Mouse (Mus musculus) heart, embryonic 12.5 days (tissue): Measurements from ENCODE around the gene Klhl26. TPM values are rescaled to one million over a fixed set of nuclear protein-coding genes. Genes with fewer than 3 reads are reported as not detected.
A peak's percentile ranks its signal among the peaks of the same experiment; 100 is the strongest.

Source experiments
- ATAC-seq: fragments of 200-750 bp; cut with Nextera tagmentation; 2 replicates; pipeline ENCODE4 v1.8.0; 2017; ENCODE audit warnings: moderate TSS enrichment, moderate library complexity; ENCODE audit not compliant: insufficient number of reproducible peaks, low FRiP score
- H3K27ac ChIP-seq: fragments of 300-500 bp; sonication (generic); 2 replicates; pipeline ENCODE4 v1.5.1; 2016; ENCODE audit warnings: mild to moderate bottlenecking, moderate library complexity; ENCODE audit not compliant: poor library complexity, severe bottlenecking
- H3K27me3 ChIP-seq: fragments of 300-500 bp; sonication (generic); replicated peaks from 2 replicates; pipeline ENCODE4 v1.6.1; 2016; ENCODE audit warnings: mild to moderate bottlenecking, moderate library complexity
- H3K36me3 ChIP-seq: fragments of 300-500 bp; sonication (generic); 2 replicates; pipeline ENCODE4 v1.6.1; 2016; ENCODE audit warnings: mild to moderate bottlenecking, moderate library complexity
- H3K4me1 ChIP-seq: fragments of 300-500 bp; sonication (generic); replicated peaks from 2 replicates; pipeline ENCODE4 v1.6.1; 2016; ENCODE audit warnings: mild to moderate bottlenecking
- H3K4me2 ChIP-seq: fragments of 300-500 bp; sonication (generic); 2 replicates; pipeline ENCODE4 v1.6.1; 2016; ENCODE audit warnings: mild to moderate bottlenecking, moderate library complexity
- H3K4me3 ChIP-seq: fragments of 300-500 bp; sonication (generic); 2 replicates; pipeline ENCODE4 v1.5.1; 2016; ENCODE audit warnings: mild to moderate bottlenecking
- H3K9ac ChIP-seq: fragments of 300-500 bp; sonication (generic); 2 replicates; pipeline ENCODE4 v1.6.1; 2016; ENCODE audit warnings: mild to moderate bottlenecking, moderate library complexity
- H3K9me3 ChIP-seq: fragments of 300-500 bp; sonication (generic); replicated peaks from 2 replicates; pipeline ENCODE4 v1.6.1; 2016; ENCODE audit warnings: mild to moderate bottlenecking, moderate library complexity
- WGBS: fragments of 180-500 bp; shearing (Covaris S2); methylation state at CpG from one replicate; pipeline ENCODE4 v1.1.7; 2016; 5-methylcytosine and 5-hydroxymethylcytosine counted together
- polyA plus RNA-seq: library from polyadenylated mRNA; unstranded; fragments of >200 nt; fragmentation: Nextera tagmentation; extraction: Ambion mirVana; gene quantifications from 2 replicates; pipeline ENCODE4 v1.2.1, GENCODE M21; 2016

The Klhl26 gene
- polyA plus RNA-seq, 1 experiment from 2014 or later = 12.6 TPM

DNA sequence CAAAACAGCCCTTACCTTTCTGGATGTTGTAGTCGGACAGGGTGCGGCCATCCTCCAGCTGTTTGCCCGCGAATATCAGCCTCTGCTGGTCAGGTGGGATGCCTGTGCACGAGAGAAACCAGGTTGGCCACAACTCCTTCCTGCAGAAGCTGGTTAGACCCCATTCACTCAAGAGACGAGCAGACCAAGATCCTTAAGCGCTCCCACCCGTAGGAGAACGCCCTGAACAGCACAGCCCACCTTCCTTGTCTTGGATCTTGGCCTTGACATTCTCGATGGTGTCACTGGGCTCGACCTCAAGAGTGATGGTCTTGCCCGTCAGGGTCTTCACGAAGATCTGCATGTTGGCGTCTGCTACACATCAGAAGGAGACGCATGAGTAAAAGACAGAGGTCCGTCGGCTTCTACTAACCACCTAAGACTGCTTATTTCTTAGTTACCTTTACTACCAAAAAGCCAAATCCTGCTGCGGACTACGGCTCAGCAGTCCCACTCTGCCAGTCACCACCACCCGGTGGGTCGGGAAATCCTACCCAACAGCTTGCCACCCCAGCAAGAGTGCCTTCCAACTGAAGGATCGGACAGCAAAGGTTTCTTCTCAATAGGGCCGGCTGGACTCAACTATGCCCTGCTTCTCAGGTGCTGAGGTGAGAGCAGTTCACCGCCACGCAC, 32.6 kb upstream of the Klhl26 start:
- Histone ChIP-seq H3K4me1 (peaks cover 38% of the 10 kb centered on the region), H3K27ac (peak overlapping the region; percentile 97), H3K4me2 (peak overlapping the region; percentile 83), H3K9me3 (no peaks in the 10 kb centered on the region), H3K4me3 (peak overlapping the region; percentile 85), H3K36me3 (peaks cover 42% of the 10 kb centered on the region), H3K9ac (peak overlapping the region; percentile 98), H3K27me3 (no peaks in the 10 kb centered on the region)
- ATAC-seq = no peak
- 9% methylated on average over 25 of the region's 25 CpGs for WGBS

DNA sequence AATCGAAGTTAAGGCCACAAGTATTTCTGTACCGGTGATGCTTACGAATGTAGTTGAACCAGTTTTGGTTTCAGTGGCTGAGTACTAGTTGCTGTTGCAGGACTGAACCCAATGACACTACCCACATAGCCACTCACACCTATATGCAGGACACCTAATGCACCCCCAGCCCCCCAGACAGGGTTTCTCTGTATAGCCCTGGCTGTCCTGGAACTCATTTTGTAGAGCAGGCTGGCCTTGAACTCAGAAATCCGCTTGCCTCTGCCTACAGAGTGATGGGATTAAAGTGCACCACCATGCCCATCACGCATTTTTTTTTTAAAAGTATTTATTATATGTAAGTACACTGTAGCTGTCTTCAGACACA, 30.2 kb upstream of the Klhl26 start:
- no peak for ATAC-seq
- H3K27ac ChIP-seq = peak overlapping the region; percentile 31; the same call in 1 of the 2 replicates
- H3K27me3 ChIP-seq = peaks cover 22% of the 10 kb centered on the region
- peaks cover 22% of the 10 kb centered on the region for H3K36me3 ChIP-seq
- H3K9me3 ChIP-seq = no peaks in the 10 kb centered on the region
- 0 out of 2 replicates have a peak overlapping the region, but pooled peaks have one; percentile 74 for H3K4me3 ChIP-seq
- 54% methylated on average over 5 of the region's 5 CpGs for WGBS
- peaks cover 46% of the 10 kb centered on the region for H3K4me1 ChIP-seq
- H3K9ac ChIP-seq = no peak overlapping the region
- H3K4me2 ChIP-seq = peak overlapping the region; percentile 82; the same call in 1 of the 2 replicates

DNA sequence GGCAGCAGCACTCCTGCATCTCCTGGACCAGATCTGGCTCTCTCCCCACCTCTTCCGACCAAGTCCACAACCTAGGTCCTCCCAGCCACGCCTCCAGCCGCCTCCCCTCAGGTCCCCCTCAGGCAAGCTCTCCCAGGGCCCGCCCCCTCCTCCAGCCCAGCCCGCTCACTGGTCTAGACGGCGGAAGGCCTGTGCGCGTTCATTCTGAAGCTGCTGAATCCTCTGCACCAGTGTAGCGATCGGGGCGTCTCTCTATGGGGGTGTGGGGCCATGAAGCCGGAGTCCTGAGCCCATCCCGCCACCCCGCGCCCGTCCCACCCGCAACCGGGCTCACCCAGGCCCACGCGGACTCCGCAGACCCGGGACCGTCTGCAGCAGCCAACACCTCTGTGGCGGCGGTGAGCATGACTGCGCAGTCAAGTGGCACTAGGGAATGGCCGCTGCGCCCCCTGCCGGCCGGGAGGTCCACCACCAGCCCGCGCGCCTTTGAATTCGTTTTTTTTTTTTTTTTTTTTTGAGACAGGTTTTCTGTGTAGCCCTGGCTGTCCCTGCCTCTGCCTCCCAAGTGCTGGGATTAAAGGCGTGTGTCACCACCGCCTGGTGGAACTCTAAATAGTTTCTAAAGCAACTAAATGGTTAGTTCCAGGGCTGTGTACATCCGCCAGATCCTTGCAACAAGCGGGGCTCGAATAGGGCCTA, 29.7 kb upstream of the Klhl26 start, which contains the start of gene Rex1bd:
Gene Rex1bd (minus strand): TSS at position 425 of the 699 bp plus-strand sequence.
- 3% methylated on average over 40 of the region's 40 CpGs for WGBS
- Histone ChIP-seq H3K36me3 (peaks cover 22% of the 10 kb centered on the region), H3K27ac (peak within 1 kb of the TSS; percentile 91), H3K9me3 (no peaks in the 10 kb centered on the region), H3K27me3 (peaks cover 27% of the 10 kb centered on the region), H3K4me3 (peak within 1 kb of the TSS; percentile 74), H3K9ac (peak within 1 kb of the TSS; percentile 91), H3K4me2 (peak within 1 kb of the TSS; percentile 82), H3K4me1 (peaks cover 46% of the 10 kb centered on the region)
- peak; percentile 89 for ATAC-seq

DNA sequence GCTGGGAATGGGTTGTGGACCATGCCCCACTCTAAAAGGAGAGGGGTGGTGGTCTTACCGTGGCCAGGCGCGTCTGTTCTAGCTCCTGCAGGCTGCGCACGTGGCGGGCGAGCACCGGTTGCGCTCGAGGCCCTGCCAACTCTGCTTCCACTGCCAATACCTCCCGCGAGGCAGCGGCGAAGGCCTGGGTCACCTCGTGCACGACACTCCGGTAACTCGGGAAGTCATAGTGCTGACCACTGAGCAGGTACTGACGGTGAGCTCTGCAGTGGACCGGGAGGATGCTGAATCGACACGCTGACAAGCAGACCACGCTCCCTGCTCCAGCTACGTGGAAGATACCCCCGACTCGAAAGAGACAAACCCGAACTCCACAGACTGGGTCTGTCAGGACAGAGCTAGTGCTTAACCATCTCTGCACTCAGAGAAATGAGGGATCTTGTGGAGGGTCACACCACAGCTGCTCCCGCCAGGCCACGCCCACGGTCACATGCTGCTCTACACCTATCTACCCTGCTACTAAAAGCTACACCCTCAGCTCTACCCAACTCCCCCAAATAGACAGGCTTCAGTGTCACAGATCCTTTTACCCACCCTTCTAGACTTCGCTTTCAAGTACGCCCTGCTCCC, 29.0 kb upstream of the Klhl26 start:
- H3K27ac ChIP-seq = peak overlapping the region; percentile 91; the same call in 1 of the 2 replicates
- H3K4me2 ChIP-seq = peak overlapping the region; percentile 82
- no peaks in the 10 kb centered on the region for H3K9me3 ChIP-seq
- peaks cover 34% of the 10 kb centered on the region for H3K27me3 ChIP-seq
- peak overlapping the region; percentile 91 for H3K9ac ChIP-seq
- WGBS = 38% methylated on average over 32 of the region's 32 CpGs
- H3K36me3 ChIP-seq = peaks cover 22% of the 10 kb centered on the region
- ATAC-seq = peak; percentile 24
- H3K4me1 ChIP-seq = peaks cover 50% of the 10 kb centered on the region
- peak overlapping the region; percentile 74 for H3K4me3 ChIP-seq

DNA sequence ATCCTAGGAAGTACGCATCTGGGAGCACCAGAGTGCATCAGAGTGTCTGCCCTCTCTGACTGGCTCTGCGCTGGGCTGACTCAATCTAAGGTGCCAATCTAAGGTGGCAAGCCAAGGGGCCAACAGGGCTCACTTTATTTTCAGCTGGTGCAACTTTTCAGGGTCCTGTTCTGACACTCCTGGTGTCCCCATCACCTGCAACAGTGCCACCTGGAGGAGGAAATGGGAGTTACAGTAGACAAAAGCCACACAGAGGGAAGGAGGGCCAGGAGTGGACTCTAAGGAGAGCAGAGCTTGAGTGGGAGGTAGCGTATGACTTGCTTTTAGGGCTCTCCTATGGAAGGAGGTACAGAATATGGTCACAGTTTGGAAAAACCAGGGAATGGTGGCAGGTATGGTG, 28.1 kb upstream of the Klhl26 start:
- Histone ChIP-seq H3K4me1 (peaks cover 57% of the 10 kb centered on the region), H3K27ac (no peak overlapping the region)
- ATAC-seq = no peak

DNA sequence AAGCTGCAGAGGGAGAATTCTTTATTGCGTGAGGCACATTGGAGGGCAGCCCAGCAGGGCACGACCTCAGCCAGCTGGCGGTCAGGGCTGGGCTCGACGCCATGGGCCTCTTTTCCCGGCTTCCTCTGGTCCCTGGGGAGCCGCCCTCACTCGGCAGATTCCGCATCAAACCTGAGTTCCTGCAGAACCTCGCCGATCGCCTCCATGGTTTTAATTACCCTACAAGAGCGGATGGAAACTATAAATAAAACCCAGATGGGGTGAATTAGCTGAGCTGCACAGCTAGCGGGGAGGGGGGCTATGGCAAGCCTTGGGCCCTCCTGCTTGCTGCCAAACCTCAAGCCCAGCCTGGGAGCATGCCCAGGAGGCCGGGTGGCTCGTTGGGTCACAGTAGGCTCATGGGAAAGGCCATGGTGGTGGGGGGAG, 27.5 kb upstream of the Klhl26 start:
- Histone ChIP-seq H3K4me2 (no peak overlapping the region), H3K4me1 (peaks cover 56% of the 10 kb centered on the region), H3K36me3 (peaks cover 22% of the 10 kb centered on the region), H3K4me3 (no peak overlapping the region), H3K9ac (no peak overlapping the region), H3K9me3 (no peaks in the 10 kb centered on the region), H3K27me3 (peaks cover 49% of the 10 kb centered on the region), H3K27ac (no peak overlapping the region)
- 69% methylated on average over 16 of the region's 16 CpGs for WGBS
- ATAC-seq = no peak

More for the DNA sequence above, 28.1 kb upstream of the Klhl26 start:
- no peak overlapping the region for H3K9ac ChIP-seq
- H3K9me3 ChIP-seq = no peaks in the 10 kb centered on the region
- no peak overlapping the region for H3K4me2 ChIP-seq
- peaks cover 22% of the 10 kb centered on the region for H3K36me3 ChIP-seq
- no peak overlapping the region for H3K4me3 ChIP-seq
- peaks cover 43% of the 10 kb centered on the region for H3K27me3 ChIP-seq
- WGBS = 73% methylated on average over 3 of the region's 3 CpGs

DNA sequence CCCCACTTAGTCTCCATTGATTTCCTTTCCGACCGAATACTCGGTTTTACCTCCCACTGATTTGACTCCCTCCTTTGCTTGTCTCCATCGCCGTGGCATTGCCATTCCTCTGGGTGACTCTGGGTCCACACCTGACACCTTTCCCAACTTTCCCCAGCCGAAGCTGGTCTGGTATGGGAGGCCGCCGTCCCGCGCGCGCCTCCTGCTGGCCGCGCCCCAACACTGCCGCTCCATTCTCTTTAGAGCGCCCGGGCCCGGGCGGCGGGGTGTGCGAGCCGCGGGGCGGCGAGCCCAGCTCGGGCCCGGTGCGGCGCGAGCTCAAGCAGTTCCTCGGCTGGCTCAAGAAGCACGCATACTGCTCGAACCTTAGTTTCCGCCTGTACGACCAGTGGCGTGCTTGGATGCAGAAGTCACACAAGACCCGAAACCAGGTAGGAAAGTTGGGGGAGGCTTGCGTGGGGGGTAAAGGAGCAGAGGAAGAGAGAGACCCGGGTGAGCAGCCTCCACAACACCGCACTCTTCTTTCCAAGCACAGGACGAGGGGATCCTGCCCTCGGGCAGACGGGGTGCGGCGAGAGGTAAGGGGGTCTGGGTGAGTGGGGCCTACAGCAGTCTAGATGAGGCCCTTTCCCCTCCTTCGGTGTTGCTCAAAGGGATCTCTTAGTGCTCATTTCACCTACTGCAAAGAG, 26.4 kb upstream of the Klhl26 start:
- H3K27ac ChIP-seq = no peak overlapping the region
- ATAC-seq = no peak
- peak overlapping the region; percentile 27 for H3K4me2 ChIP-seq
- peaks cover 12% of the 10 kb centered on the region for H3K36me3 ChIP-seq
- H3K4me1 ChIP-seq = peaks cover 46% of the 10 kb centered on the region
- no peak overlapping the region for H3K9ac ChIP-seq
- WGBS = 13% methylated on average over 46 of the region's 46 CpGs
- H3K4me3 ChIP-seq = no peak overlapping the region
- no peaks in the 10 kb centered on the region for H3K9me3 ChIP-seq
- H3K27me3 ChIP-seq = peaks cover 60% of the 10 kb centered on the region

DNA sequence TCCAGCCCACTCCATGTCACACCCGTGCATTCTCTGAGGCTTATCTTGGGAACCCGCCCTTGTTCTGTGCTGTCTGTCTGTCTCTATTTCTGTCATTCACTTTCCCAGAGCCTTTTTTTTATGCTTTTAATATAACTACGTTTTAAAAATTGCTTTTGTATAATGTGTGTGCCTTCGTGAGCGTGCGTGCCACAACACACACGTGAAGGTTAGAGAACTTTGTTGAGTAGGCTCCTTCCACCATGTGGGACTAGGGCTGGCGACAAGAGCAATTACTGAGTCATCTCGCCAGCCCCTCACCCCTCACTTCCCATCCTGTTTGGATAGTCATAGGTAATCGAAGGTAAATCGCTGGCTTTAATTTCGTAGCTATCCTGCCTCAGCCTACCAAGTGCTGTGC, 25.8 kb upstream of the Klhl26 start:
- ATAC-seq = no peak
- H3K9ac ChIP-seq = no peak overlapping the region

DNA sequence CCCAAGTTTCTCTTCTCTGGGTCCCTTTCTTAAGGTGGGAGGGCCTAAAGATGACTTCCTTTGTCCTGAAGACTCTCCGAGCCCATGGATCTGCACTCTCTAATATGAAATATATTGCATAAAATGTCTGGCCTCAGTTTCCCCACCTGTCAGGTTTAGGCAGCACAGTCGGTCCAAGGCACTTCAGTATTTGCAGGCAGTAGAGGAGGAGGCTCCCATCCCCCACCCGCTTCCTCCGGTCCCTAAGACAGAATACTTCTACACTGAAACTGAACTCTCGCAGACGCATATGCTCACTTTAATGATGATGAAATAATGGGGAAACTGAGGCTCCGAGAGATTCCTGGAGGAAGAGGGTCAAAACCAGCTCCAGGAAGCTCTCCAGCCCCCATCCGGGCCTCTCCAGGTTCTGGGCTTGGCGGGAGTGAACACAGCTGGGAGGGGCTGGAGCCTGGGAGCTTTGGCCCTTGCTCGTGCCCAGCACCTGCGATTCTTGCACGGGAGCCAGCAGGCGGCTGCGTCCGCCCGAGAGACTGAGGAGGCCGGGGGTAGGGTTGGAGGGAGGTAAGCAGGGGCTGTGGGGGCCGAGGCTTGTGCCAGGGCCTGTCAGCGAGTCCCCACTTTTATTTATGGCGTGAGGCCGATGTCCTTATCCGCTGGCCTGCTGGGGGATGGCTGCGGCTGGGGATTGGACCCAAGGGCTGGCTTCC, 25.2 kb upstream of the Klhl26 start:
- no peaks in the 10 kb centered on the region for H3K9me3 ChIP-seq
- 14% methylated on average over 23 of the region's 23 CpGs for WGBS
- peaks cover under 1% of the 10 kb centered on the region for H3K36me3 ChIP-seq
- H3K27ac ChIP-seq = no peak overlapping the region
- no peak for ATAC-seq
- H3K9ac ChIP-seq = peak overlapping the region; percentile 43; the same call in 1 of the 2 replicates
- H3K27me3 ChIP-seq = peaks cover 72% of the 10 kb centered on the region
- peak overlapping the region; percentile 53 for H3K4me2 ChIP-seq
- peaks cover 44% of the 10 kb centered on the region for H3K4me1 ChIP-seq
- H3K4me3 ChIP-seq = peak overlapping the region; percentile 7

More for the DNA sequence above, 25.8 kb upstream of the Klhl26 start:
- H3K36me3 ChIP-seq = peaks cover 6% of the 10 kb centered on the region
- peaks cover 46% of the 10 kb centered on the region for H3K4me1 ChIP-seq
- peaks cover 66% of the 10 kb centered on the region for H3K27me3 ChIP-seq
- H3K4me3 ChIP-seq = peak overlapping the region; percentile 7; the same call in 1 of the 2 replicates
- peak overlapping the region; percentile 53 for H3K4me2 ChIP-seq
- no peak overlapping the region for H3K27ac ChIP-seq
- no peaks in the 10 kb centered on the region for H3K9me3 ChIP-seq
- 29% methylated on average over 12 of the region's 12 CpGs for WGBS
